Mouse (Mus musculus): ENCODE measurements around the gene Washc3. TPM values are rescaled to one million over a fixed set of nuclear protein-coding genes. Genes with fewer than 3 reads are reported as not detected.

Gene Washc3
- polyA plus RNA-seq (2015; fragmentation: Illumina TruSeq; extraction: RNeasy Lipid Tissue Mini Kit (QIAGEN cat#74804); ENCODE audit: low read depth, low replicate concordance) = 41.9 TPM

GRCm38 (mm10) chr10:88200951-88201638, at the start of gene Washc3:
Gene Washc3, plus strand, starts transcription at chr10:88201093.

Other genes with a start within 250 kb of the Washc3 start
- gene Pmch, start 110.0 kb upstream of the Washc3 start, polyA plus RNA-seq (2015; fragmentation: Illumina TruSeq; extraction: RNeasy Lipid Tissue Mini Kit (QIAGEN cat#74804); ENCODE audit: low read depth, low replicate concordance) = 2.4 TPM
- 0.48 TPM for gene Parpbp, start 54.2 kb upstream of the Washc3 start, polyA plus RNA-seq (2015; fragmentation: Illumina TruSeq; extraction: RNeasy Lipid Tissue Mini Kit (QIAGEN cat#74804); ENCODE audit: low read depth, low replicate concordance)
- gene Nup37, start 54.1 kb upstream of the Washc3 start, polyA plus RNA-seq (2015; fragmentation: Illumina TruSeq; extraction: RNeasy Lipid Tissue Mini Kit (QIAGEN cat#74804); ENCODE audit: low read depth, low replicate concordance) = 9.6 TPM
- gene Dram1, start 178.0 kb downstream of the Washc3 start, polyA plus RNA-seq (2015; fragmentation: Illumina TruSeq; extraction: RNeasy Lipid Tissue Mini Kit (QIAGEN cat#74804); ENCODE audit: low read depth, low replicate concordance) = 1.8 TPM
- 38.0 TPM for gene Gnptab, start 178.0 kb downstream of the Washc3 start, polyA plus RNA-seq (2015; fragmentation: Illumina TruSeq; extraction: RNeasy Lipid Tissue Mini Kit (QIAGEN cat#74804); ENCODE audit: low read depth, low replicate concordance)

Measured in brain, adult 10 weeks (tissue).